Mouse (Mus musculus): Measurements from ENCODE around the gene Gamt.
"Not testable (repeated sequence)": the region's sequence is repeated elsewhere in the genome, so short reads cannot be mapped to it uniquely, and the experiment has no call there.

Gene Gamt

DNA sequence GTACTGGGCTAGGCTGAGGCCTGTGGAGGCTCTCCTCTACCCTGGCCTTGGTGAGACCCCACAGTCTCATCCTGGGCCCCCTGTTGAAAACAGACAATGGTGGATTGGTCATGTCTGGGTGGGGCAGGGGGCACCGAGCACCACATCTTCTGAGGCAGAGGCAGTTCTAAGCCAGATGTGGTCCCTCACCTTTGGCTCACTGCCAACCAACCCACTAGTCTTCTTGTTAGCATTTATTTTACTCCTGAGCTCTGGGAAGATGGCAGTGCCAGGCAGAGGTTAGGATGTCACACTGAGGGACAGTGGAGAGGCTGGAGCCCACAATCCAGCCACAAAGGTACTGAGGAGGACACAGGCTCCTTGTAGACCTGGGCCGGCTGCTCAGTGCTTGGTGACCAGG lies 2.9 kb downstream of the Gamt start:
- peak in 1 of 2 experiments; percentile 45 for DNase-seq

DNA sequence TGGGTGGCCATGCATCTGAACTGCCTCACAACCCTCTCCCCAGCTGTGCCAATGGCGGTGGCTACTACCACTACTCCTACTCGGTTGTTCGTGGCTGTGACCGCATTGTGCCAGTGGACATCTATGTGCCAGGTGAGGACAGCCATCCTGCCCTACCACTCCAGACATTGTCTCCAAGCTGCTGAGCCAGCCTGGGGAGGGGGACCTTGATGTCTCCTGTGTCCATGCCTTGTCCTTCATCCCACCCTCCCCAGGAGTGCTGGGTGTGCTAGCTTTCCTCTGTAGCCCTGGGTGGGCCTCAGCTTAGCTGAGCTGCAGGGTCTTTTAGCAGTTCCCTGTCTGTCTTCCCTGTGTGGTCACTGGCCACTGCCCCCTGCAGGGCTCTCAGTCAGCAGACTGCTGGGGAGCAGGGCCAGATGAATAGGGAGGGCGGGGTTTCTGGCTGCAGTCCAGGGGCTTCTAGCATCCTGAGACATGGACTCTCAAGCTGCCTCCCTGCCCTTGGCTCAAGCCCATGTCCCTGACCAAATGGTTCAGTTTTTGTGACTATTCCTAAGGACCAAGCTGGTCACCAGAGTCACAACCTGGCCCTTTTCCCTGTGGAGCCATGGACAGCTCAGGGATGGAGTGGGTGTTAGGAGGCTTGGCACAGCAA lies 4.8 kb downstream of the Gamt start:
- peak; percentile 81 to 86 for DNase-seq

DNA sequence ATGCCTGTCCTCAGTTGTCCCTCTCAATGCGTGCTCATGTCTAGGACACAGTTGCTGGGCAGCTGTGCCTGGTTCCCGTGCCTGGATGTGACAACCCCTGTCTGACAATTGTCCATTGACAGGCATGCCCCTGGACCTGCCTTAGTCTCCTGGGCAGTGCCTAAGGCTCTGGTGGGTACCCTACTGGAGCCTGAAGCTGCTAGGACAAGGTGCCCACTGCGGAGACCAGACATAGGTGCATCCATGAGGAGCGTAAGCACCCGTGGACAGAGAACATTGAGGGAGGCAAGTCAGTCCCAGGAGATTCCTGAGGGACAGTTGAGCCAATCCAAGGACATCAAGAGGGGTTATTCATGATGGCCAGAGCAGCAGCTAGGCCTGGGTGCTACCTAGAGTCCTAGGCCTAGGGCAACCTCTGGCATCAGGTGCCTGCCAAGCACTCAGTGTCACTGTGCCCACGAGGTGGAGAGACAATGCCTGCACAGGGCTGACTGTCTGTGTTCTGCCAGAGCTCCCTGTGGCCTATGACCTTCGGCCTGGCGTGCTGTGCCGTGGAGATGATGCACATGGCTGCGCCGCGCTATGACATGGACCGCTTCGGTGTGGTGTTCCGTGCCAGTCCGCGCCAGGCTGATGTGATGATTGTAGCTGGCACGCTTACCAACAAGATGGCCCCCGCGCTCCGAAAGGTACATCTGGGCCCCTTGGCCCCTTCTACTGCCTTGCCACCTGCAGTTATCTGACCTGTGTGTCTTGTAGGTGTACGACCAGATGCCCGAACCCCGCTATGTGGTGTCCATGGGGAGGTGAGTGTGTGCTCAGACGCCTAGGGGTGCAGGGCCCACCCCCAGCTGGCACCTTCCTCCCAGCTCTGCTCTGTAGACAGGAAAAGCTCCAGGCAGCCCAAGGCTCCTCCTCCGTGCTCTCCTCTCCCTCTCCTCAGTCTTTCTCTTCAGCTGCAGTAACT lies 6.2 kb downstream of the Gamt start:
- no peak for DNase-seq

DNA sequence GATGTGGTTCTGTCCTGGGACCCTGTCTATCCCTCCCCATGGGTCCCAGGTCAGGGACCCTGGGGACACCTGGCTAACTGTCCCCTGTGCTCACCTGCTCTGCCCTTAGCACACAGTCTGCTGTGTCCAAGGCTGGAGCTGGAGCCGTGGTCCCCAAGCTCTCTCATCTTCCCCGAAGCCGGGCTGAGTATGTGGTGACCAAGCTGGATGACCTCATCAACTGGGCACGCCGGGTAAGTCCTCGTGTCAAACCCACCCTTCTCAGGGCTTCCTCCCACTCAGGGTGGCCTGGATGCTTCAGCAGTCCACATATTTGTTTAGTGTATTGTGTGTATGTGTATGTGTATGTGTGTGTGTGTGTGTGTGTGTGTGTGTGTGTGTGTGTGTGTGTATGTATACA lies 7.3 kb downstream of the Gamt start:
- no peak for DNase-seq

DNA sequence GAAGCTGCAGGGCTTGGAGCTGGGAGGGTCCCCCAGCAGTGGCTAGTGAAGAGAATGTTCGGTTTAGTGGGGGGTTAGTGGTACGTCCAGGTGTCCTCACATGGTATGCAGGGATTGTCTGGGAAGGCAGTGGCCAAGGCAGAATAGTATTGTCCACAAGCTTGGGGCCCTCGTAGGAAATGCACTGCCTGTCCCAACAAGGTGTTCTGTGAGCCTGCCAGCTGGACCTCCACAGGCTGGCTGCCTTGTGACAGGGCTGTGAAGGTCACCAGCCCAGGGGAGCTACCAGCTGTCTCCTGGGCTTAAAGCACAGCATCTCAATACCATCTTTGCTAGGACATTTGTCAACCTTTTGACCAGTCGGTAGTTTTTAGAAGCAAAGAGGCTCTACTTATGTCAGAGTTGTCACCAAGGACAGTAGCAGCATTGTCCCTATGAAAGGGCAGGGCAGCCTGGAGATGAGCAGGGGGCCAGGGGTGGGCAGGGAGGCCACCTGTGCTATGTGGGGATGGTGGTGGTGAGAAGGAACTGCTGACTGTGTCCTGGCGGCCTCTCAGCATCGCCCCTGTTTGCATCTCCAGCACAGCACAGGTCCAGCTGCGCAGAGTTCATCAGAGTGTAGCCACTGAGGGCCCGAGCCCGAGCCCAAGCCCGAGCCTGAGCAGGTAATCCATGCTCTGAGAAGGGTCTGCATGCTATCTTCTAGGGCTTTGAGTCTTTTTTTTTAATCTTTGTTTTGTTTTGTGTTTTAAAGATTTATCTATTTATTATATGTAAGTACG lies 8.1 kb downstream of the Gamt start:
- no peak for DNase-seq

DNA sequence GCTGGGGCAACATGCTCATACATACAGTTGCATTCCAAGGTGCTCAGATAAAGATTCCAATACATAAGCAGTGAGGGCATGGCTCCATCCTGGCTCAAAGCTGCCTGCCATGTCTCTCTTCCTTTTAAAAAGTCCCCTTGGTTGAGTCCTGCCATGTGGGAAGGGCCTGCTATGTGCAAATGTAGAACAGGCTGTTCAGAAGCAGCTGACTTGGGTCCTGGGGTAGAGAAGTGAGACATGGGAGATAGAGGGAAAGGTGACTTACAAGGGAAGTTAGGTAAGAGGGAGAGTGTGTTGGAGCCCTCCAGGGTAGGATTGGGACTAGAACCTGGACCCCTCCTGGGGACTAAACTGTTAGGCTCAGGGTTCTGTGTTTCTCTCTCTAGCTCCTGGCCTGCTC lies 8.8 kb downstream of the Gamt start:
- DNase-seq: no peak

DNA sequence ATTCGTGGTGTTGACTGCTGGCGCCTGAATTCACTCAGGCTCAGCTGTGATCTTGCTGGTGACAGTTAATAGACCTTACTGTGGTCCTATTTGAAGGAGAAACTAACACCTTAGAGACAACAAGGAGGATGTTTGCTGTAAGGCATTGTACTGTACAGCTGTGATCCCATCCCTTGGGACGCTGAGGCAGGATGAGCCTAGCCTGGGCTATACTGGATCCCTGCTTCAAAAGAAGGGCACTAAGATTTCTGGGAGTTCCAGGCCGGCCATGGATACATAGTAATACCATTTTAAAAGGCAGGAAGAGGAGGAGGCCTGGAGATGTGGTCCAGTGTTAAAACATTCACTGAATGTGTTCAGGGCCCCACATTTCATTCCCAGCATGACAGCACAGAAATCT lies 10.2 kb downstream of the Gamt start:
- no peak for DNase-seq

DNA sequence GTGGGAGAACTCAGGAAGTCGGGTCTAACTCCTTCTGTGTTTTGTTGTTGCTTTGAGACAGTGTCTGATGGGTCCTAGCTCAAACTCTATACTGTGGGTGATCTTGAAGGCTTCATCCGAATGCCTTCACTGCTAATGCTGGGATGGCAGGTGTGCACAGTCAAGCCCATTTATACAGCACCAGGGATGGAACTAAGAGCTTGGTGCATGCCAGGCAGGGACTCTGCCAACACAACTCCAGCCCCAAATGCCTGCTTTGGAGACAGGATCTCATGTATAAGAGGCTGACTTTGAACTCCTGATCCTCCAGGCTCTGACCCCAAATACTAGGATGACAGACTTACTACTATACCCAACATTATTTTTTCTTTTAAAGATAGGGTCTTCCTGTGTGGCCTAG lies 10.8 kb downstream of the Gamt start:
- no peak for DNase-seq

DNA sequence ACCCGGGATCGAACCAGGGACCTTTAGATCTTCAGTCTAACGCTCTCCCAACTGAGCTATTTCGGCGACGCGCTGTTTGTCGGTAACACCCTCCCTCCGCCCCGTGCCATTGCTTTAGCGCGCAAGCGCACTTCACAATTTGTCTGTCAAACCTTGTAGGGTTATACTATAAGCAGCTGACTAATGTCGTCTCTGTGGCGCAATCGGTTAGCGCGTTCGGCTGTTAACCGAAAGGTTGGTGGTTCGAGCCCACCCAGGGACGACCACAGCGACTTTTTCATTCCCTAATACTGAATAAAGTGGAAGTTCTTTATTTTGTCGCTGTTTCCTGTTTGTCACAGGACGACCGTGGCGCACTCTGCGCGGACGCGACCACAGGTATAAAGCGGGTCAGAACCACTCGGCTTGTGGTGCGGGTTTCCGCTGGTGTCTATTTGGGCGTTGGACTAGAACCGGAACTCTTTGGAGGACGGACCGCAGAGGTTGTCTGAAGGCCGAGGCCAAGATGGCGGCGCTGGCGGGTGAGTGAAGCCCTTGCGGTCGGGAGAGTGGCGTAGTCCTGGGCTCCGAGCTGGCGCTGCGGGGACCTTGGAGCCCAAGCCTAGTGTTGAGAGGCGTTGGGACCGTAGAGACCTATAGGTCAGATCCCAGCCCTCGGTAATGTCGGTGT lies 11.7 kb downstream of the Gamt start, which contains the start of gene Ndufs7:
Ndufs7 (plus strand) TSS at position 151 of the 670 bp plus-strand sequence.
- peak; percentile 95 to 97 for DNase-seq

DNA sequence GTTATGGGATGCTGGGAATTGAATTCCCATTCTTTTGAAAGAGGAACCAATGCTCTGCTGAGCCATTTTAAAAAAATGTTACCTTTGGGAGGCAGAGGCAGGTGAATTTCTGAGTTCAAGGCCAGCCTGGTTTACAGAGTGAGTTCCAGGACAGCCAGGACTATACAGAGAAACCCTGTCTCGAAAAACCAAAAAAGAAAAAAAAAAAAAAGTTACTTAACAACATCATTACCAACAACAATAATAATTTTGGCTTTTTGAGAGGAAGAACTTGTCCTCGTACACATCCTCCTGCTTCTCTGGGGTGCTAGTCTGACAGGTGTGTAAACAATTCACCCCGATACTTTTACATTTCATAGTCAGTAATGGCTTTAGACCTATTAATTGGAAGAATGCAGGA lies 12.4 kb downstream of the Gamt start:
- DNase-seq: not testable (repeated sequence)

DNA sequence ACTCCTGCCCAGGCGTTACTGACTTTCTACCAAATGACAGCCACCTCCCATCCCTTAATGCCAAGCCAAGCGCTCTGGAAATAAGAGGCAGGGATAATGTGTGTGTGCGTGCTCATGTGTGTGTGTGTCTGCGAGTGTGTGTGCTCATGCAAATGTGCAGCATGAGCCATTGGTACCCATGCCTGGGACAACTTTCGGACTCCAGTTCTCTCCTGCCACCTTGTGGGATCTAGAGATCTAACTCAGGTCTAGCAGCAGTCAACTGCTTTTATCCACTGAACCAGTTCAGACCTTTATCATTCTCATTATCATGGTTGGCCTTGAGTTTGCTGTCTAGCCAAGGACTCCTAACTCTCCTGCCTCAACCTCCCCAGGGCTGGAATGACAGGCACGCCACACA lies 13.0 kb downstream of the Gamt start:
- peak; percentile 59 to 62 for DNase-seq

DNA sequence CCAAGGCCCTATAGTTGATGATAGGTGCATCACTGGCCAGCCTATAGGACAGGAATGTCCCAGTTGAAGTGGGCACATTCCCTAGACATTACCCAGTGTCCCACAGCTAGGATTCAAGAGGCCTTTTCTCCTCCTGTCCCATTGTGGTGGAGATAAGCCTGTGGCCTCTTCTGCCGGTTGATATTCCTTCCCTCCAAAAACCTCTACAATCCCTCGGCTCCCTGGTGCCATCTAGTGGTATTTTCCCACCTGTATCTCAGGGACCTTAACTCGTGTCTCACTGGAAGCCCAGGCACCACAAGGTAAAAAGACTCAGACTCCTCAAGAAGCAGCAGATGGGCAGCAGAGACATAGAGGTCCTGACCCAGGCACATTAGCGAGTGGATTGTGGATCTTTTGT lies 15.2 kb downstream of the Gamt start:
- peak; percentile 95 to 98 for DNase-seq

DNA sequence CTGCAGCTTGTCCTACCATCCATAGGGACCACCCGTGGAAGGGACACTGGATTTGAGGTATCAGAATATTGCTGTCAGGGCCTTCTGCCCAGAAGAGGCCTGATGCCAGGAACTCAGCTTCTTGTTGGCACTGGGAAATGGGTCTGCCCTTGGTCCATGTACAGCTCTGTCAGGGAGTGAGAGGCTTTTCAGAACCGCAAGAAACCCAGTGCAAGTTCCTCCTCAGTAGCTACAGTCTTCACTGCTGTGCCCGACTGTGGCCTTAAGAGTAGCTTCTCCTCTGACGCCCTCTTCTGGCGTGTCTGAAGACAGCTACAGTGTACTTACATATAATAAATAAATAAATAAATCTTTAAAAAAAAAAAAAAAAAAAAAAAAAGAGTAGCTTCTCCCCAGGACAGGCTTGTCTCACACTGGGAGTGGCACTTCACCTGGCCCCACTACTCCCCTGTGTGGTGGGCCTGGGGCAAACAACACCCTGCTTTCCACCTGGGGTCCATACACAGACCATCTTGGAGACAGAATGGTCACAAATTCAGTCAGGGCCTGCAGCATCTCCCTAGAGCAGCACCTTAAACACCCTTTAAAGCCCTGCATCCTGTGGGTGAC lies 15.9 kb downstream of the Gamt start:
- peak; percentile 86 to 91 for DNase-seq

DNA sequence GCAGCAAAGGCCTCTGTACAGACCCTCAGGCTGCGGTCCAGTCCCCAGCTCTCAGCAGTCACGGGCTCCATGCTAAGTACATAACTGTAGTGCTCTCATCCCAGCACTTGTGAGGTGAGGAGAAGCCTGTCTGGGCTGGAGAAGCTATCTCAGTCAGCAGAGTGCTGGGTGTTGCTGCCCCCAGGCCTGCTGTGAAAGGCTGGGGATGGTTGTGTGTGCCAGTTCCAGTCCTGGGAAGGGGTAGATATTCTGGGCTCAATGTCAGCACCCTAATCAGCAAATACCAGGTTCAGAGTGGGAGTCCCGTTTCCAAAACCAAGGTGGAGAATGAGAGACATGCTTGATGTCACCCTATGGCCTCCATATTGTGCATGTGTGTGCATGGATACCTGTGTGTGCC lies 18.2 kb downstream of the Gamt start:
- no peak for DNase-seq

DNA sequence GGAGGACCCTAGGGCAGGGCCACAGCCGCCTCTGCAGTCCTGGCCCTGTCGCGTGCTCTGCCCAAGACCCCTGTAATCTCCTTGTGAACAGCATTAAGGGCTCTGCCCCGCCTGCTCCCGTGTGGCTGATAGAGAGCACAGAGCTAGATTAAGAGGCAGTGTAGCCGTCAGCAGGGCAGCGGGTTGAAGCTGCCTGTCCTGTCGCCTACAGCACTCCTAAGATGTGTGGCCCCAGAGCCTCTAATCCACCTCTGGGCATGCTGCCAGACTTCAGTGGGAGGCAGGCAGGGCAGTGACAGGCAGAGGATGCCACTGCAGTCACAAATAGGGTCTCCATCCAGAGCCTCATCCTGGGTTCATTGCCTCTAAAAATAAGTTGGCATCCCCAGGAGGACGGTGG lies 18.7 kb downstream of the Gamt start:
- peak; percentile 74 to 77 for DNase-seq

DNA sequence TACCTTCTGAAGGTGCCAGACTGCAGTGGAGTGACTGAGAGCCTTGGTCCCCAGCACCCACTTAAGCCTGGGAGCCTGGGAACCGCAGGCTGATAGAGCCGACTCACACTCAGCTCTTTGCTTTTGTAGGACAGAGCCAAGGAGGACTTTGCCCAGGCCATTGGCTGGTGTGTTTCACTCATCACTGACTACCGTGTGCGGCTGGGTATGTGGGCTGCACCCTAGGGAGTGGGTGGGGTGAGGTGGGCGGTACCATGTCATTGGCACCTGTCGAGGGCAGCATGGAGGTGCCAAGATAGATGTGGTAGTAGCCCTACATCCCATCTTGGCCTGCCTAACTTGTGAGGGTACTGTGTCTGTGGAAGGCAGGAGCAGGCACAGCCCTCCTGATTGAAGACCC lies 21.0 kb downstream of the Gamt start:
- DNase-seq: no peak

DNA sequence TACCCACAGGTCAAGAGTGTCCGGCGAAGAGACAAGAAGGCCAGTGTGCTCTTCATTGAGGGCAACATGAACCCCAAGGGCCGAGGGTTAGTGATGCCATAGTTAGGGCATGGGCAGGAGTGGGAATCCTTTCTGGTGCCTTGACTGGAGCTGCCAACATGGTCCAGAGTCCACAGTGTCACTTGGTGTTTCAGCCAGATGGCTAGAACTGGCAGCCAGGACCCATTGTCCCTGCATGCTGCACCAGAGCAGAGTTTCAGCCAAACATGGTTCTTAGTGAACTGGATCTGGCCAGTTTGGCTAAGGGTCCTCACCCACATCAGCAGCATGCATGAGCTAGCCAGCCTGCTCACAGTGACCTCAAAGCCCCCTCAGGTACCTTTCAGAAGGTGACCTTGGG lies 22.5 kb downstream of the Gamt start:
- peak in 1 of 2 experiments; percentile 53 for DNase-seq

DNA sequence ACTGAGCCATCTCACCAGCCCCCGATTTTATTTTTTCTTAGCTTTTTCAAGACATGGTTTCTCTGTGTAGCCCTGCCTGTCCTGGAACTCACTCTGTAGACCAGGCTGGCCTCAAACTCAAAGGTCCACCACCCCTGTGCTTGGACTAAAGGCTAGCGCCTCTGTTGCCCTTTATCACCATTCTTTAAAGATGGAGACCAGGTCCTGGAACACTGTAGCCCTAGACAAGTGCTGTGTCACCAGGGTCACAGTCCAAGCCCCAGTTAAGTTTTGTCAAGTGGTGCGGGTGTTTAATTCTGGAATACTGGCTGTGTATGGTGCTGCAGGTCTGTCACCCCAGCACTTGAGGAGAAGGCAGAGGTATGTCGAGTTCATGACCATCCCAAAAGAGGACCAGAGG lies 23.8 kb downstream of the Gamt start:
- DNase-seq: no peak

DNA sequence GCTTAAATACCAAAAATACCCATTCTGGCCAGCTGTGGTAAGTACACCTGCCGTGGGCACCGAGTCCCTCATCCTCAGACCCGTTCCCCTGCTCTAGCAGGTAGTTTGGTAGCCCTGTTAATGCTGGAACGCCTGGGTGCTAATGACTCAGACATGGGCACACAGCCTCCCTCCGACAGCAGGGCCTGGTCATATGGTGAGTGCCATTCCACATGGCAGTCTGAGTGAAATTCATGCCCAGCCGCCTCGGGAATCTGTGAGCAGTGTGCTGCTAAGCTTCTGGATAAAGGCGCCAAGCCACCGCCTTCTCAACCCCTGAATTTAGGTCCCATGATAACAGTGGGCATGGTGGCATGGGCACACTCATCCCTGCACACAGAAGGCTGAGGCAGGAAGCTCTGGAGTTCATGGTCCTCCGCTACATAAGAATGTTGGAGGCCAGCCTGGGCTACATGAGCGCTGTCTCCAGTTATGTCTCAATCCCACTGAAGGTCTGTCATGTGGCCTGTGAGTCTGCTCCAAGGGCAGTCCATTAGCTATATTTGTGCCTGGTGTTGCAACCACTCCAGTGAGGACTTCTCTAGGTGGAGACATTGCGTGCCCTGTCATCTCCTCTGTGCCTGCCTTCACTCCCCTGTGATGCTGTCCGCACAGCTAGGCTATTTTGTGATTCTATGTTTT lies 24.5 kb downstream of the Gamt start:
- no peak for DNase-seq

DNA sequence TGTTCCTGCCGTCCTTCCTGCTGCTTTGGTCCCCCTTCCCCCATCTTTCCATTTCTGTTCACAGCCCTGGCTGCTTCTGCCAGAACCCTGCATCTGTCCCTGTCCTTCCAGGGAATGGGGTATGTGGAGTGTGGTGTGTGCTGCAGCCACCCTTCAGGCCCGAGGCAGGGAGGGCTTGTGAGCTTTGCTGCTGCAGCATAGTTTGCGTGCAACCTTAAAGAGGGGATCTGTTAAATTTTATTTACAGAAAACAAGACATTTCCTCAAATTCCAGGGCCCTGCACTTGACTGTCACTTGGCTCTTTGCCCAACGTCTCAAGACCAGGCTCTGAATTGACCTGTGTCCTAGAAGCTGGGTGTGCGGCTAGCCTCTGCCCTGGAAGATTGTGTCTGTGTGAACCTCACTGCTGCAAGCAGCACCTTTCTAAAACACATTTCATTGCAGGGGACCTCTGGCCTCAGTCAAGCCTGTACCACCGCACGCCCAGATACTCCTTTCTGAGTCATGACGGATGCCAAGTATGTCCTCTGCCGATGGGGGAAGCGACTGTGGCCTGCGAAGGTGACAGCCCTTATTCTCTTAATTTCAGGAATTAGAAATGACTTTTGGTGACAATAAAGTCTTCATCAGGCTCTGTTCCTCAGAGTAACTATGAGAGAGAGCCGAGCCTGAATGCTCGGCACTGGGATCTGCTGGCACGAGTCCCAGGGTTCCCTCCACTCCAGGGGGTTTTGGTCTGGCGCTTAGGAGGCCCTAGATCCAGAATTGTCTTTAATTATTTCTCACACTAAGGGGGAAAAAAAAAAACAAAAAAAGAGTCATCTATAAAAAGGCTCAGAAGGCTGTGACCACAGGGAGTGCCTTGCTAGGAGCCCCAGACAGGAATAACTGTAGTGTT lies 32.7 kb downstream of the Gamt start:
- DNase-seq: peak; percentile 70 to 76

DNA sequence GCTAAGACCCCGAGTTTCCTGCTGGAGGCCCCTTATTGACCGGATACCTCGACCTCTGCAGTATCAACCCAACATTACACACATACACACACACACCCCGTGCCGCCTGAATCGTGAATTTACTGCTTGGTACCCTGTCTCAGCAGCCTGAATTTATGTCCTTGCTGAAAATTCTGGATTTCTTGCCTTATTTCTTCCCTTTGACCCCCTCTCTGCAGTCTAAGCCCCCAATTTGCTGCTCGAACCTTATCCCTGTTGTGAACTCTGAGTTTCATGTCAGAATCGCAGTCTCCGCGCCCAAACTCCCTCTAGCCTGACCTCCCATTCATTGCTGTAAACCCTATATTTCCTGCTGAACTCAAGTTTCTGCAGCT lies 33.7 kb downstream of the Gamt start:
- no peak for DNase-seq

Measured in cerebellum, postnatal 10 days (tissue).